Comparison of ENCODE assay signal across 8 mouse cellular contexts in genomic region chr2:152669256-152669638, GRCm38 (mm10). TPM values are rescaled to one million over a fixed set of nuclear protein-coding genes. Genes with fewer than 3 reads are reported as not detected.
DNase-seq lines count a peak whose midpoint lies in the region; ATAC-seq and TF ChIP-seq lines count a peak whose summit lies in the region.

Gene H13, plus strand, starts transcription at chr2:152669461.

- TF ChIP-seq CTCF in Patski (IDR thresholded peaks at IDR 0.05) = no peak

- H3K9me3 ChIP-seq in hindbrain, embryonic 15.5 days = no peaks in the 10 kb centered on the region

- H3K9ac ChIP-seq in hindbrain, embryonic 15.5 days = peak within 1 kb of the TSS; percentile 90

- peak within 1 kb of the TSS; percentile 92 for H3K4me2 ChIP-seq in hindbrain, embryonic 15.5 days

- peak; percentile 48 for ATAC-seq in Patski
- ATAC-seq in hindbrain, embryonic 15.5 days (ENCODE audit: low FRiP score, low read depth) = peak; percentile 81

- peak within 1 kb of the TSS; percentile 97 for H3K27ac ChIP-seq in hindbrain, embryonic 15.5 days (replicated peaks)

- H3K27me3 ChIP-seq in Patski = no peaks in the 10 kb centered on the region
- H3K27me3 ChIP-seq in hindbrain, embryonic 15.5 days = no peaks in the 10 kb centered on the region

- in situ Hi-C loops in Patski (cut with MboI; ENCODE audit: low pct_unique_long_range_greater_than_20kb) = no loop called here

- H3K4me3 ChIP-seq in hindbrain, embryonic 15.5 days = peak within 1 kb of the TSS; percentile 89

- peaks cover 8% of the 10 kb centered on the region; the same call in 1 of the 2 replicates for H3K36me3 ChIP-seq in hindbrain, embryonic 15.5 days

- no peak for DNase-seq in Patski (ENCODE audit: low read depth, low spot score)
- DNase-seq in cerebellum, postnatal 14 days = peak; percentile 95 to 96
- DNase-seq in frontal cortex, postnatal 36 days (ENCODE audit: low spot score in 2 of 2) = peak; percentile 89 to 93
- DNase-seq in left cerebral cortex, adult 11 months (ENCODE audit: low spot score) = peak; percentile 84
- peak; percentile 93 to 94 for DNase-seq in lung, postnatal 4 days
- peak; percentile 91 for DNase-seq in retina, postnatal 7 days (ENCODE audit: low read depth, low spot score)
- DNase-seq in urinary bladder, adult 2 months (ENCODE audit: low spot score) = peak; percentile 84

- POLR2A ChIA-PET in Patski (lab: Charles Lee) = interaction anchor here (0.6 to 1.5 kb wide), 2 partner anchors 98 to 159 kb away, joined by 4 to 5 read pairs; no protein-coding TSS in a partner anchor

- H3K4me1 ChIP-seq in hindbrain, embryonic 15.5 days (replicated peaks) = peaks cover 38% of the 10 kb centered on the region

- CTCF ChIA-PET in Patski (lab: Charles Lee) = interaction anchor here (0.7 to 4.6 kb wide), 16 partner anchors 9 to 232 kb away, joined by 3 to 23 read pairs (median 3); no protein-coding TSS in a partner anchor

- WGBS in hindbrain, embryonic 15.5 days = under 1% methylated on average over 35 of the region's 35 CpGs

RNA-seq across cellular contexts. Expression of gene H13, which starts in this region (rescaled TPM):
- 137 TPM for polyA plus RNA-seq in Patski (2021)
- 166 and 177 TPM in 2 replicates for polyA plus RNA-seq in hindbrain, embryonic 15.5 days (2015; fragmentation: Nextera tagmentation; extraction: Ambion mirVana)
- 64.3 and 67.2 TPM in 2 replicates for polyA plus RNA-seq in urinary bladder, adult 2 months (2012; rRNA removed)
